Mouse (Mus musculus): ENCODE measurements around the gene Dlx6. TPM values are rescaled to one million over a fixed set of nuclear protein-coding genes. Genes with fewer than 3 reads are reported as not detected.

The Dlx6 gene
- polyA plus RNA-seq, 1 experiment: not detected

DNA sequence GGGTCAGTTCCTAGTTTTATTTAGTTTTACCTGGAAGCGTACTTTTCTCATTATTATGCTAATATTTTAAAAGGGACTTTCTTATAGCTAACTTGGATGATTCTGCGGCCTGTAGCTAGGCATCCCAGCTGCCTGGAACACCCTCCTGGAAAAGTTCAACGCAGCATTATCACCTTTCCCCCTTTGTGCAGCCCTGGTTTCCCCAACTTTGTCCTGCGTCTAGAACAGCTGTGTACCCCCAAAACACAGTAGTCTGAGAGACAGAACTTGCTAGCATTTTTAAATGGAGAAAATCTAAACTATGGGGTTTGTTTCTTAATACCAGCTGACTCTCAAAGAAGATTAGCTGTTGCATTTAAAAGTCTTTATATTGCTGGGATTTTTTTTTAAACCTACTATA is 14.6 kb upstream of the Dlx6 start:
- no peak overlapping the region for H3K4me3 ChIP-seq (replicated peaks; ENCODE audit: insufficient read depth, low read depth, low read length)
- H3K4me1 ChIP-seq (ENCODE audit: control insufficient read depth, insufficient read depth, low read length): no peaks in the 10 kb centered on the region
- peaks cover 7% of the 10 kb centered on the region; the same call in 1 of the 2 replicates for H3K27me3 ChIP-seq (ENCODE audit: control insufficient read depth, insufficient read depth, low read length)
- TF ChIP-seq POLR2A (IDR thresholded peaks at IDR 0.05; ENCODE audit: borderline replicate concordance, insufficient read depth, low read length) (no peak), CTCF (IDR thresholded peaks at IDR 0.05; ENCODE audit: borderline replicate concordance, insufficient read depth, low read depth, low read length) (no peak)
- 22% methylated on average over 4 of the region's 4 CpGs for WGBS
- no peak overlapping the region for H3K27ac ChIP-seq (ENCODE audit: insufficient read depth, low read length)
- DNase-seq: no peak

GRCm38 (mm10) chr6:6849744-6850143 is 13.4 kb upstream of the Dlx6 start:
- 5% methylated on average over 12 of the region's 12 CpGs for WGBS
- no peak for TF ChIP-seq CTCF (IDR thresholded peaks at IDR 0.05; ENCODE audit: borderline replicate concordance, insufficient read depth, low read depth, low read length)
- TF ChIP-seq POLR2A (IDR thresholded peaks at IDR 0.05; ENCODE audit: borderline replicate concordance, insufficient read depth, low read length): no peak
- peaks cover 7% of the 10 kb centered on the region; the same call in 1 of the 2 replicates for H3K27me3 ChIP-seq (ENCODE audit: control insufficient read depth, insufficient read depth, low read length)
- H3K4me1 ChIP-seq (ENCODE audit: control insufficient read depth, insufficient read depth, low read length): no peaks in the 10 kb centered on the region
- DNase-seq: no peak
- no peak overlapping the region for H3K4me3 ChIP-seq (replicated peaks; ENCODE audit: insufficient read depth, low read depth, low read length)
- no peak overlapping the region for H3K27ac ChIP-seq (ENCODE audit: insufficient read depth, low read length)

GRCm38 (mm10) chr6:6850324-6851060 is 12.6 kb upstream of the Dlx6 start:
- Histone ChIP-seq H3K4me1 (ENCODE audit: control insufficient read depth, insufficient read depth, low read length) (no peaks in the 10 kb centered on the region), H3K27me3 (ENCODE audit: control insufficient read depth, insufficient read depth, low read length) (peaks cover 8% of the 10 kb centered on the region; the same call in 1 of the 2 replicates), H3K4me3 (replicated peaks; ENCODE audit: insufficient read depth, low read depth, low read length) (no peak overlapping the region), H3K27ac (ENCODE audit: insufficient read depth, low read length) (no peak overlapping the region)
- no peak for TF ChIP-seq POLR2A (IDR thresholded peaks at IDR 0.05; ENCODE audit: borderline replicate concordance, insufficient read depth, low read length)
- no peak for TF ChIP-seq CTCF (IDR thresholded peaks at IDR 0.05; ENCODE audit: borderline replicate concordance, insufficient read depth, low read depth, low read length)
- no peak for DNase-seq
- 4% methylated on average over 26 of the region's 26 CpGs for WGBS

- Histone ChIP-seq H3K4me1 (ENCODE audit: control insufficient read depth, insufficient read depth, low read length) (no peaks in the 10 kb centered on the region), H3K27ac (ENCODE audit: insufficient read depth, low read length) (no peak overlapping the region), H3K4me3 (replicated peaks; ENCODE audit: insufficient read depth, low read depth, low read length) (no peak overlapping the region), H3K27me3 (ENCODE audit: control insufficient read depth, insufficient read depth, low read length) (peaks cover 9% of the 10 kb centered on the region; the same call in 1 of the 2 replicates)
- 4% methylated on average over 10 of the region's 10 CpGs for WGBS
- DNase-seq: no peak
- TF ChIP-seq CTCF (IDR thresholded peaks at IDR 0.05; ENCODE audit: borderline replicate concordance, insufficient read depth, low read depth, low read length) (no peak), POLR2A (IDR thresholded peaks at IDR 0.05; ENCODE audit: borderline replicate concordance, insufficient read depth, low read length) (no peak)
Observed at GRCm38 (mm10) chr6:6851166-6851565, 12.0 kb upstream of the Dlx6 start.

- 52% methylated on average over 3 of the region's 3 CpGs for WGBS
- TF ChIP-seq POLR2A (IDR thresholded peaks at IDR 0.05; ENCODE audit: borderline replicate concordance, insufficient read depth, low read length): no peak
- no peak for TF ChIP-seq CTCF (IDR thresholded peaks at IDR 0.05; ENCODE audit: borderline replicate concordance, insufficient read depth, low read depth, low read length)
- Histone ChIP-seq H3K4me3 (replicated peaks; ENCODE audit: insufficient read depth, low read depth, low read length) (no peak overlapping the region), H3K27me3 (ENCODE audit: control insufficient read depth, insufficient read depth, low read length) (peaks cover 7% of the 10 kb centered on the region; the same call in 1 of the 2 replicates), H3K4me1 (ENCODE audit: control insufficient read depth, insufficient read depth, low read length) (no peaks in the 10 kb centered on the region), H3K27ac (ENCODE audit: insufficient read depth, low read length) (no peak overlapping the region)
- no peak for DNase-seq
Observed at GRCm38 (mm10) chr6:6852944-6853343, 10.2 kb upstream of the Dlx6 start.

GRCm38 (mm10) chr6:6854176-6854575 is 9.0 kb upstream of the Dlx6 start:
- no peak overlapping the region for H3K27ac ChIP-seq (ENCODE audit: insufficient read depth, low read length)
- DNase-seq: no peak
- TF ChIP-seq CTCF (IDR thresholded peaks at IDR 0.05; ENCODE audit: borderline replicate concordance, insufficient read depth, low read depth, low read length) (no peak), POLR2A (IDR thresholded peaks at IDR 0.05; ENCODE audit: borderline replicate concordance, insufficient read depth, low read length) (no peak)
- H3K4me1 ChIP-seq (ENCODE audit: control insufficient read depth, insufficient read depth, low read length): no peaks in the 10 kb centered on the region
- H3K27me3 ChIP-seq (ENCODE audit: control insufficient read depth, insufficient read depth, low read length): peaks cover 9% of the 10 kb centered on the region; the same call in 1 of the 2 replicates
- H3K4me3 ChIP-seq (replicated peaks; ENCODE audit: insufficient read depth, low read depth, low read length): no peak overlapping the region
- WGBS: 3% methylated on average over 9 of the region's 9 CpGs

DNA sequence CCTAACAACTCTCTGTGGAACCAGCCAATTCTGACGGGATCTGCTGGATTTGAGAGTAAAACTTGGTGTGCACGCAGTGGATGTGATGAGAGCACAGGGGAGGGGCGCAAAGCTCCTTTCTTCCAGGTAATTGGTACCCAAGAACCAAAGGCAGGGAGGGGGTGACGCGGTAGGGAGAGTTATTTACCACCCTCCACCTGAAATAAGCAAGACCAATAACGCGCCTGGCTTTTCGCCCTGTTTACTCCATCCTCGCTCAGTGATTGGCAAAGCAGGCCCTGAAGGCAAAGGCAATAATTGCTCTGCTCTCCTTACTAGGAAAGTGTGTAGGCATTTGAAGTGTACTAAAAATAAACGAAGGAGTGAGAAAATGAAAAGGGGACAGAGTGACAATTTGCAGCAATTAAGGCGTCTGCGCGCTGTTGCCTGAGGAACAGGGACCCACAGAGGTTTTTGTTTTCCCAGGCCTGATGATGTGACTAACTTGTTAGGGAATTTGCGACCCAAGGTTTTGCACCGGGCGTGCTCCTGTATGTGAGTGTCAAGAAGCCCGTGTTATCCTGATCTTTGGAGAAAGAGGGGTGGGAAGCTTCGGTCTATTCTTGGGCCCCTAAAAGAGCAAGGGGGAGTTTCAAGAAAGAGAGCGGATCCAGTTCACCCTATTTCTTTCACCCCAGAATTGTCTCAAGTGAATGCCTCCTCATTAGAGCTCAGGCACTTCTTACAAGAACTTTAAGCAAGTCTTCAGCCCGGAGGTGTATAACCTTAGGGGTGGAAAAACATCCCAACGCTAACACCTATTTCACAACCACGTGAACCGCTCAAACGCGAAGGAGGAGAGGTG is 8.0 kb upstream of the Dlx6 start:
- no peak for DNase-seq
- peaks cover 14% of the 10 kb centered on the region for H3K27me3 ChIP-seq (ENCODE audit: control insufficient read depth, insufficient read depth, low read length)

More for the DNA sequence above, 8.0 kb upstream of the Dlx6 start:
- 2% methylated on average over 25 of the region's 25 CpGs for WGBS
- no peak overlapping the region for H3K27ac ChIP-seq (ENCODE audit: insufficient read depth, low read length)
- H3K4me3 ChIP-seq (replicated peaks; ENCODE audit: insufficient read depth, low read depth, low read length): no peak overlapping the region
- no peaks in the 10 kb centered on the region for H3K4me1 ChIP-seq (ENCODE audit: control insufficient read depth, insufficient read depth, low read length)
- TF ChIP-seq POLR2A (IDR thresholded peaks at IDR 0.05; ENCODE audit: borderline replicate concordance, insufficient read depth, low read length) (no peak), CTCF (IDR thresholded peaks at IDR 0.05; ENCODE audit: borderline replicate concordance, insufficient read depth, low read depth, low read length) (no peak)

Data from cerebellum, adult 2 months (tissue).